Mouse (Mus musculus) myocyte (in vitro differentiated cells): Measurements from ENCODE around the gene Has3.

Source experiments
- CEBPB ChIP-seq: IDR thresholded peaks from 2 replicates; pipeline ENCODE4 v1.6.1; 2011; ENCODE audit warnings: mild to moderate bottlenecking, moderate library complexity; ENCODE audit not compliant: poor library complexity, insufficient read depth, severe bottlenecking
- E2F4 ChIP-seq: IDR thresholded peaks from one replicate; pipeline ENCODE4 v1.6.1; 2011; ENCODE audit warnings: mild to moderate bottlenecking, control low read depth, moderate library complexity; ENCODE audit not compliant: insufficient read depth
- MAX ChIP-seq: IDR thresholded peaks from one replicate; pipeline ENCODE4 v1.6.1; 2011; ENCODE audit warnings: low read depth, mild to moderate bottlenecking, control low read depth
- MYOG ChIP-seq, 3 experiments: IDR thresholded peaks; one replicate each; pipeline ENCODE4 v1.6.1; 2011; ENCODE audit warnings: control low read depth in 2 of 3, low read depth in 2 of 3, mild to moderate bottlenecking in 2 of 3; ENCODE audit not compliant: insufficient read length in 2 of 3, control insufficient read depth in 1 of 3, insufficient read depth in 1 of 3
- POLR2A ChIP-seq: IDR thresholded peaks from one replicate; pipeline ENCODE4 v1.6.1; 2011; ENCODE audit warnings: low read depth, mild to moderate bottlenecking, control low read depth, moderate library complexity; ENCODE audit not compliant: insufficient read length
- POLR2AphosphoS2 ChIP-seq: IDR thresholded peaks from one replicate; pipeline ENCODE4 v1.6.1; 2011; ENCODE audit warnings: low read depth, control low read depth; ENCODE audit not compliant: insufficient read length
- REST ChIP-seq: IDR thresholded peaks from one replicate; pipeline ENCODE4 v1.6.1; 2011; ENCODE audit warnings: mild to moderate bottlenecking, control low read depth, moderate library complexity; ENCODE audit not compliant: insufficient read depth, insufficient read length
- TCF12 ChIP-seq: IDR thresholded peaks from one replicate; pipeline ENCODE4 v1.6.1; 2011; ENCODE audit warnings: mild to moderate bottlenecking, control low read depth; ENCODE audit not compliant: poor library complexity, insufficient read depth, severe bottlenecking
- TCF3 ChIP-seq: IDR thresholded peaks from one replicate; pipeline ENCODE4 v1.6.1; 2011; ENCODE audit warnings: low read depth, control low read depth; ENCODE audit not compliant: insufficient read length
- USF1 ChIP-seq: IDR thresholded peaks from one replicate; pipeline ENCODE4 v1.6.1; 2011; ENCODE audit warnings: low read depth, mild to moderate bottlenecking, control low read depth, moderate library complexity

DNA sequence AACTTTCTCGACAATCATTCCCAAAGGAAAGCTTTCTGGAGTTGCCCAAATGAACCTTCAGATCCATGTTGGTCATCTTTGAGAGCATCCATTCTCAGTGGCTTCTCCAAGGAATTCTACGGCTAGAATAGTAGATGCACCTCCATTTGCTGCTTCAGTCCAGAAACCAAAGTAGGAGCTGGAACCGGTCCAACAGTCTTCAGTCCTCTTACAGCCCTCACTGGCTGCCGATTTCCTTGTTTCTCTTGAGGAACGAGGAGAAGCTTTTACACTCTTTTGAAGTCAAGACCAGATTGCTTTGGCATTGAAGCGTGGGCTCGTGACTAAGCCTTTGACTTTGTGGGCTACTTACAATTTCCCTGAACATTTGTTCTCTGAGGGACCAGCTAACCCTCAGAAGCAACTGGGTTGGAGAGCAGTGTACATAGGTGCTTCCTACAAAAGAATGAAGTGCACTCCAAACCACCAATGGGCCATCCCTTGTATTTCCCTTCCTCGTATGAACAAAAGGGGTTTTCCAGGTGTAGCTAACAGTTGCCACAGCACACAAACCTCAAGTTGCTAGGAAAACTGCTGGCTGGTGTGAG is 10.2 kb downstream of the Has3 start:
- no peak for TF ChIP-seq TCF12
- no peak for TF ChIP-seq POLR2AphosphoS2
- TF ChIP-seq POLR2A, result no peak
- no peak for TF ChIP-seq CEBPB
- TF ChIP-seq E2F4, result no peak
- TF ChIP-seq MAX, result no peak
- TF ChIP-seq TCF3, result no peak
- TF ChIP-seq USF1, result no peak
- TF ChIP-seq REST, result no peak
- TF ChIP-seq MYOG (IDR thresholded peaks at IDR 0.05; ENCODE audit: control insufficient read depth in 1 of 3, insufficient read depth in 1 of 3, insufficient read length in 2 of 3, low read depth in 2 of 3), result no peak
